Mouse (Mus musculus) myocyte (in vitro differentiated cells): ENCODE measurements around the gene Gm42688. TPM values are rescaled to one million over a fixed set of nuclear protein-coding genes. Genes with fewer than 3 reads are reported as not detected.

Source experiments
- H3K27me3 ChIP-seq: one replicate; pipeline ENCODE4 v1.6.1; 2011; ENCODE audit not compliant: control insufficient read depth, insufficient read depth, insufficient read length
- H3K36me3 ChIP-seq: one replicate; pipeline ENCODE4 v1.6.1; 2011; ENCODE audit not compliant: control insufficient read depth, insufficient read depth
- H3K4me2 ChIP-seq: one replicate; pipeline ENCODE4 v1.6.1; 2011; ENCODE audit warnings: low read depth, control low read depth
- H3K4me3 ChIP-seq: one replicate; pipeline ENCODE4 v1.5.1; 2011; ENCODE audit warnings: mild to moderate bottlenecking, control low read depth, moderate library complexity
- H3K79me2 ChIP-seq: one replicate; pipeline ENCODE4 v1.6.1; 2011; ENCODE audit not compliant: control insufficient read depth, insufficient read depth
- H3ac ChIP-seq: one replicate; pipeline ENCODE4 v1.6.1; 2011; ENCODE audit not compliant: control insufficient read depth, insufficient read length
- CEBPB ChIP-seq: IDR thresholded peaks from 2 replicates; pipeline ENCODE4 v1.6.1; 2011; ENCODE audit warnings: mild to moderate bottlenecking, moderate library complexity; ENCODE audit not compliant: poor library complexity, insufficient read depth, severe bottlenecking
- E2F4 ChIP-seq: IDR thresholded peaks from one replicate; pipeline ENCODE4 v1.6.1; 2011; ENCODE audit warnings: mild to moderate bottlenecking, control low read depth, moderate library complexity; ENCODE audit not compliant: insufficient read depth
- MAX ChIP-seq: IDR thresholded peaks from one replicate; pipeline ENCODE4 v1.6.1; 2011; ENCODE audit warnings: low read depth, mild to moderate bottlenecking, control low read depth
- MYOD1 ChIP-seq, 3 experiments: IDR thresholded peaks; one replicate each; pipeline ENCODE4 v1.6.1; 2011; ENCODE audit warnings: control low read depth in 2 of 3, low read depth in 2 of 3, mild to moderate bottlenecking in 2 of 3, moderate library complexity in 1 of 3; ENCODE audit not compliant: insufficient read length in 2 of 3, control insufficient read depth in 1 of 3
- MYOG ChIP-seq, 3 experiments: IDR thresholded peaks; one replicate each; pipeline ENCODE4 v1.6.1; 2011; ENCODE audit warnings: control low read depth in 2 of 3, low read depth in 2 of 3, mild to moderate bottlenecking in 2 of 3; ENCODE audit not compliant: insufficient read length in 2 of 3, control insufficient read depth in 1 of 3, insufficient read depth in 1 of 3
- POLR2A ChIP-seq: IDR thresholded peaks from one replicate; pipeline ENCODE4 v1.6.1; 2011; ENCODE audit warnings: low read depth, mild to moderate bottlenecking, control low read depth, moderate library complexity; ENCODE audit not compliant: insufficient read length
- POLR2AphosphoS2 ChIP-seq: IDR thresholded peaks from one replicate; pipeline ENCODE4 v1.6.1; 2011; ENCODE audit warnings: low read depth, control low read depth; ENCODE audit not compliant: insufficient read length
- REST ChIP-seq: IDR thresholded peaks from one replicate; pipeline ENCODE4 v1.6.1; 2011; ENCODE audit warnings: mild to moderate bottlenecking, control low read depth, moderate library complexity; ENCODE audit not compliant: insufficient read depth, insufficient read length
- SRF ChIP-seq: IDR thresholded peaks from one replicate; pipeline ENCODE4 v1.6.1; 2011; ENCODE audit warnings: low read depth; ENCODE audit not compliant: control insufficient read depth, insufficient read length
- TCF12 ChIP-seq: IDR thresholded peaks from one replicate; pipeline ENCODE4 v1.6.1; 2011; ENCODE audit warnings: mild to moderate bottlenecking, control low read depth; ENCODE audit not compliant: poor library complexity, insufficient read depth, severe bottlenecking
- TCF3 ChIP-seq: IDR thresholded peaks from one replicate; pipeline ENCODE4 v1.6.1; 2011; ENCODE audit warnings: low read depth, control low read depth; ENCODE audit not compliant: insufficient read length
- USF1 ChIP-seq: IDR thresholded peaks from one replicate; pipeline ENCODE4 v1.6.1; 2011; ENCODE audit warnings: low read depth, mild to moderate bottlenecking, control low read depth, moderate library complexity
- polyA plus RNA-seq: library from polyadenylated mRNA; unstranded; fragments of >200 nt; fragmentation: generic; extraction: Trizol; gene quantifications from one replicate; pipeline ENCODE4 v1.2.1, GENCODE M21; 2012; ENCODE audit warnings: missing spikeins

Gene Gm42688
- polyA plus RNA-seq, 1 experiment: 0.96 TPM

DNA sequence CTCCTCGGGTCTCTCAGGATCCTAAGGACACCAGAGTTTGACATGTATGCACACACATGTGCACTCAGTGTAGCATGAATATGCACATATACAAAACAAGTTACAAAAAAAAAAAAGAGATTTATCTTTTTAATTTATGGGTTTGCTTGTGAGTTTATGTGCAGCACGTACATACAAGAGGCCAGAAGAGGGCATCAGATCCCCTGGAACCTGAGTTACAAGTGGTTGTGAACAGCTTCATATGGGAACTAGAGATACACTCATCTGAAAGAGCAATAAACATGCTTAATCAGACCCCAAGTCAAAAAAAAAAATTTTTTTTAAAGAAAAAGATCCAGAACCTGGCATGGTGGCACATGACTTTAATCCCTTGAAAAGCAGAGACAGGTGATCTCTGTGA lies 26.4 kb upstream of the Gm42688 start:
- TF ChIP-seq TCF12 (no peak), MYOD1 (IDR thresholded peaks at IDR 0.05; ENCODE audit: control insufficient read depth in 1 of 3, insufficient read length in 2 of 3, low read depth in 2 of 3) (no peak), POLR2A (no peak), TCF3 (no peak), USF1 (no peak), E2F4 (no peak), POLR2AphosphoS2 (no peak), MAX (no peak), SRF (no peak), MYOG (IDR thresholded peaks at IDR 0.05; ENCODE audit: control insufficient read depth in 1 of 3, insufficient read depth in 1 of 3, insufficient read length in 2 of 3, low read depth in 2 of 3) (no peak), REST (no peak), CEBPB (no peak)
- H3K4me3 ChIP-seq: no peak overlapping the region
- no peak overlapping the region for H3ac ChIP-seq
- no peak overlapping the region for H3K4me2 ChIP-seq
- H3K36me3 ChIP-seq: no peaks in the 10 kb centered on the region
- H3K27me3 ChIP-seq: peaks cover 34% of the 10 kb centered on the region
- no peaks in the 10 kb centered on the region for H3K79me2 ChIP-seq

GRCm38 (mm10) chr6:83077630-83078323 lies 23.6 kb upstream of the Gm42688 start, which contains the start of gene Pcgf1:
TSS of gene Pcgf1 (plus strand) at chr6:83077869.
- H3K4me3 ChIP-seq: peak within 1 kb of the TSS; percentile 93
- H3K36me3 ChIP-seq: peaks cover 5% of the 10 kb centered on the region
- TF ChIP-seq TCF3: no peak
- no peak for TF ChIP-seq POLR2AphosphoS2
- no peak for TF ChIP-seq SRF
- no peak for TF ChIP-seq REST
- TF ChIP-seq CEBPB: no peak
- no peak for TF ChIP-seq USF1
- TF ChIP-seq POLR2A: no peak
- TF ChIP-seq MYOD1 (IDR thresholded peaks at IDR 0.05; ENCODE audit: control insufficient read depth in 1 of 3, insufficient read length in 2 of 3, low read depth in 2 of 3): no peak
- no peak for TF ChIP-seq E2F4
- no peak for TF ChIP-seq MAX
- no peak for TF ChIP-seq TCF12
- TF ChIP-seq MYOG (IDR thresholded peaks at IDR 0.05; ENCODE audit: control insufficient read depth in 1 of 3, insufficient read depth in 1 of 3, insufficient read length in 2 of 3, low read depth in 2 of 3): no peak
- peak within 1 kb of the TSS; percentile 80 for H3K4me2 ChIP-seq
- no peaks in the 10 kb centered on the region for H3K79me2 ChIP-seq
- H3ac ChIP-seq: peak within 1 kb of the TSS; percentile 32
- peaks cover 6% of the 10 kb centered on the region for H3K27me3 ChIP-seq

DNA sequence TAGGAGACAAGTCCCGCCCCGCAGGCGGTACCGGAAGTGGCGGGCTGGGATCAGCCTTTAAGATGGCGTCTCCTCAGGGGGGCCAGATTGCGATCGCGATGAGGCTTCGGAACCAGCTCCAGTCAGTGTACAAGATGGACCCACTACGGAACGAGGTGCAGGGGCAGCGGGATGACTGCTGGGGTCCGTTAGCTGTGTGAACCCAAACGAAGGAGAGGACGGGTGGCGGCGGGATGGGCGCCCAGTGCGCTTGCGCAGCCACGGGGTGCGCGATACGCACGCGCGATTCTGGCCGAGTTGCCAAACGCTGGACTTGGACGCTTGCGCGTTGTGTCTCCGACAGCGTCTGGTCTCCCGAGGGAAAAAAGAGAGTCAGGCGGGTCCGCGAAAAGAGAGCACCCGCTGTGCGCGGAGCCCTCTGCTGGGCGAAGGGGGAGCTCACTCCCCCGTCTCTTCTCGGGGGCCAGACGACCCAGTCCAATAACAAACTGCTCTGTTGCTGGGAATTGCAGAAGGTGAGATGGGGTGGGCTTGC lies 23.0 kb upstream of the Gm42688 start:
- no peaks in the 10 kb centered on the region for H3K79me2 ChIP-seq
- peaks cover 5% of the 10 kb centered on the region for H3K36me3 ChIP-seq
- H3ac ChIP-seq: peak overlapping the region; percentile 32
- H3K27me3 ChIP-seq: peaks cover 4% of the 10 kb centered on the region
- H3K4me2 ChIP-seq: peak overlapping the region; percentile 80
- TF ChIP-seq POLR2A (peak; percentile 57), MYOG (IDR thresholded peaks at IDR 0.05; ENCODE audit: control insufficient read depth in 1 of 3, insufficient read depth in 1 of 3, insufficient read length in 2 of 3, low read depth in 2 of 3) (no peak)
- peak overlapping the region; percentile 93 for H3K4me3 ChIP-seq

DNA sequence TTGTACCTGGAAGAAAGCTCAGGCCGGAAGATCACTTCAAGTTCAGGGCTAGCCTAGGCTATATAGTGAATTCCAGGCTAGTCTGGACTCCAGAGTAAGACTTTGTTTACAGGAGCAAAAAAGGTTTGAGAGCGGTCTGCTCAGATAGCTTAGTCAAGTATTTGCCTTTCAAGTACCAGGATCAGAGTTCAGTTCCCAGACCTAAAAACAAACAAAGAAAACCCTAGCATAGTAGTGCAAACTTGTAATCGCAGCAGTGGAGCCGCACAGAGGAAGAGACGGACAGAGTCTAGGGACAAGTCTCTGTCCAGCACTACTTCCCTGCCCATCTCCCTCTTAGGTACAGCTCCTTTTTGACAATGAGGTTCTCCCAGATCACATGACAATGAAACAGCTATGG lies 21.2 kb upstream of the Gm42688 start:
- no peaks in the 10 kb centered on the region for H3K79me2 ChIP-seq
- H3ac ChIP-seq: no peak overlapping the region
- H3K4me3 ChIP-seq: no peak overlapping the region
- no peak overlapping the region for H3K4me2 ChIP-seq
- peaks cover 5% of the 10 kb centered on the region for H3K36me3 ChIP-seq
- TF ChIP-seq MYOG (IDR thresholded peaks at IDR 0.05; ENCODE audit: control insufficient read depth in 1 of 3, insufficient read depth in 1 of 3, insufficient read length in 2 of 3, low read depth in 2 of 3) (no peak), POLR2A (no peak), MYOD1 (IDR thresholded peaks at IDR 0.05; ENCODE audit: control insufficient read depth in 1 of 3, insufficient read length in 2 of 3, low read depth in 2 of 3) (no peak), TCF3 (no peak), POLR2AphosphoS2 (no peak), MAX (no peak), TCF12 (no peak), SRF (no peak), USF1 (no peak), E2F4 (no peak), CEBPB (no peak), REST (no peak)
- H3K27me3 ChIP-seq: peaks cover 4% of the 10 kb centered on the region

- H3K36me3 ChIP-seq: peaks cover 5% of the 10 kb centered on the region
- H3K79me2 ChIP-seq: no peaks in the 10 kb centered on the region
- TF ChIP-seq CEBPB (no peak), SRF (no peak), MYOG (IDR thresholded peaks at IDR 0.05; ENCODE audit: control insufficient read depth in 1 of 3, insufficient read depth in 1 of 3, insufficient read length in 2 of 3, low read depth in 2 of 3) (no peak), MYOD1 (IDR thresholded peaks at IDR 0.05; ENCODE audit: control insufficient read depth in 1 of 3, insufficient read length in 2 of 3, low read depth in 2 of 3) (no peak), E2F4 (no peak), MAX (no peak), POLR2A (no peak), POLR2AphosphoS2 (no peak), TCF12 (no peak), TCF3 (no peak), USF1 (no peak), REST (no peak)
- no peak overlapping the region for H3K4me3 ChIP-seq
- no peak overlapping the region for H3ac ChIP-seq
- H3K27me3 ChIP-seq: peaks cover 22% of the 10 kb centered on the region
- no peak overlapping the region for H3K4me2 ChIP-seq
These were observed 17.9 kb upstream of the Gm42688 start for GRCm38 (mm10) chr6:83083497-83083896.
